Mouse (Mus musculus) kidney, adult 8-10 months (tissue): ENCODE results near the gene Dnah6.
A peak's percentile ranks its signal among the peaks of the same experiment; 100 is the strongest.

Experiments
- DNase-seq, 2 experiments: peaks; one replicate each; pipeline ENCODE4 v3.0.0; 2022

The Dnah6 gene

DNA sequence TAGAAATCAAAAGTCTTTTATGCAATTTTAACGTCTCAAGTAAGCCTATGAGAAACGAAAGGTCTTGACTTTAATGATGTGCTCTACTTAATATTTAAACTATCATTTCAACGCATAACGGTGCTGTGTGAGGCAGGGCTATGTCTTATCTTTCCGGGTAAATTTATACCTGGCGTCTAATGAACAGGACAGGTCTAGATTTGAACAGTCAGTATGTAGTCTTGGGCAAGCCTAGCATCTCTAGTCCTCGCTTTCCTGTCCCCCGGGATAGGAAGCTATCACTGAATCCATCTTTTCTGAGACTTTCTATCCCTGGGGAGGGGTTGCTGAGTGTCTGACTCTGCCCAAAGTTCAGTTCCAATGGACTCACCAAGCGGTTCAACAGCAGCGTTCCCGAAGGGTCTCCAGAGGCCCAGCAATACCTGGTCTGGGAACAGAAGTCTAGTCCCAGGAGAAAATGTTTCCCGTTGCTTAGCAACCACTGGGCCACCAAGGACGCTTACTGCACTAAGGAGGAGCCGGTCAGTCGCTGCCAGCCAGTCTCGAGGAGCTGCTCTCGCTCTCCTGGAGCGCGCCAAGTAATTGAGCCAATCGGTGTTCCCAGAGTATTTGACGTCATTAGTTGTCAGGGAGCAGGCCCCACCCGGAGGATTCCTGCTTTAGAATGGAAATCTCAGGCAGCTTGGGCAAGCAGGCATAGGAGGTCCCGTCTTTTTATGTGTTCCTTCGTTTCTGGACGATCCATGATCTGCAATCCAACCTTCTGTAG, at the start of gene Dnah6:
Gene Dnah6, minus strand, starts transcription at position 463 of the 769 bp plus-strand sequence.
- DNase-seq = peak; percentile 92 to 94

DNA sequence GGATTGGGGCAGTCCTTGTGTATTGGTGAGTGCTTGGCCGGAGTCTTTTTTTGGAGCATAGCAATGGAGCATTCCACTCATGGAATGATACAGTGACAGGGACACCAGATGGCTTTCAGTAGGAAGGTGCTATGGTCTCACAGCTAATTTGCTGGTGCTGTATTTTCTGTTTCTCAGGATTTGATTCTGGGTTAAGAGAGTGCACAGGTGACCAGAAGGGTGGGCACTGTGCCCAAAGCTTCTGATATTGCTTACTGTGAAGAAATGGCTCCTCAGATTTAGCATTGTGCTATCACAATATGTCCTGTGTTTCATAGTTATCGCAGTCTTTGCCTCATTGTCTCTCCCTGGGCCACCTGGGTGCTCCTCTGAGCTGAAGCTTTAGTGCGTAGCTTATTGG, 47.9 kb upstream of the Dnah6 start:
- no peak for DNase-seq

GRCm38 (mm10) chr6:73267738-73268311, 46.4 kb upstream of the Dnah6 start:
- DNase-seq = no peak

DNA sequence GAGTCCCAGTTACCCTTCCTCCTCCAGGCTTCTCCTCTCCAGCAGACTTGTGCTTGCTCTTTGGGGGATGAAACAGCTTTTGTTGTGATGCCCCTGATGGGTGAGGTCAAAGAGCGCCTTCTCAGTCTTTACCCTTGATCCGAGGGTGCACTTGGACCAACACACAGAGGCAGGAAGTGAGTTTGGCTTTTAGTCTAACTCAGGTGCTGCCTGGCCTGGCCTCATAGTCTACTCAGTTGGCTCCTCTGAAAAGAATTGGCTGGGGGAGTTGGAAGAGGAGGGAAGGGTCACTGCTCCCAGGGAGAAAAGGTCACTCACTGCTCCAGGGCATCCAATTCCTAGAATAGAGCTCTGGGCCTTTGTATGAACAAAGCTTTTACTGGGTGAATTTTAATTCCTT, 43.4 kb upstream of the Dnah6 start:
- peak; percentile 57 to 70 for DNase-seq

DNA sequence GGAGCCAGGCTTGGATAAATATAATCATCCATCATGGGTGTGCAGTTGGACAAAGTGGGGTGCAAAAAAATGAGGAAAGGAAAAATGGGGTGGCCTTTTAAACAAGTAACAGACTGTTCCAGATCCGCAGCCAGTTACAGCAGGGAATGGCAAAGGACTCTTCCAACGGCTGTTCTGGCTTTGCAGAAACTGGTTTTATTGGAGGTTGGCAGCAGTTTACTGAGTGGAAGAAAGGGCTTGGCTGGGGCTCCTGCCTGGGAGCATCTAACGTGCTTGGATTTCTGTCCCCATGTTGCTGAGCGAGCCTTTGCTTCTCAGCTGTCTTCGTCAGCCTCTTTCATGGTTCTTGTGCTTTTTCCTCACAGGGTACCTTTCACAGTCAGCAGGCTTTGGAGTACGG, 38.7 kb upstream of the Dnah6 start:
- DNase-seq = no peak

DNA sequence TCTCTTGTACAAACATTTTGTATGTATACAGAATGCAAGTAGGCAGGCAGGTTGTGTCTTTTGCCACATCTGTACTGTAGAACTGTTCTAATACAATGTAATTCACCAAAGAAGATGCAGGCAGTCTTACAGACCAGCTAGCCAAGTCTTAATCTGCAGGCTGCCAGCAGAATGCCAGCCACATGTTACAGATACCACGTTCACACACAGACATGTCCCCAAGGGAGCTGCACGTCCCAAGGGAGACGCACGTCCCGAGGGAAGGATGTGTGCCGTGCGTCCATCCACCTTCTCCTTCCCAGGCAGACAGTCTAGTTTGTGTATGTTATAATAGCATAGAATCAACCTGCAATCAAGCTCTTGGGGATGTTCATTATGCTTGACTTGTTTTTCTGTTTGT, 35.6 kb upstream of the Dnah6 start:
- no peak for DNase-seq

DNA sequence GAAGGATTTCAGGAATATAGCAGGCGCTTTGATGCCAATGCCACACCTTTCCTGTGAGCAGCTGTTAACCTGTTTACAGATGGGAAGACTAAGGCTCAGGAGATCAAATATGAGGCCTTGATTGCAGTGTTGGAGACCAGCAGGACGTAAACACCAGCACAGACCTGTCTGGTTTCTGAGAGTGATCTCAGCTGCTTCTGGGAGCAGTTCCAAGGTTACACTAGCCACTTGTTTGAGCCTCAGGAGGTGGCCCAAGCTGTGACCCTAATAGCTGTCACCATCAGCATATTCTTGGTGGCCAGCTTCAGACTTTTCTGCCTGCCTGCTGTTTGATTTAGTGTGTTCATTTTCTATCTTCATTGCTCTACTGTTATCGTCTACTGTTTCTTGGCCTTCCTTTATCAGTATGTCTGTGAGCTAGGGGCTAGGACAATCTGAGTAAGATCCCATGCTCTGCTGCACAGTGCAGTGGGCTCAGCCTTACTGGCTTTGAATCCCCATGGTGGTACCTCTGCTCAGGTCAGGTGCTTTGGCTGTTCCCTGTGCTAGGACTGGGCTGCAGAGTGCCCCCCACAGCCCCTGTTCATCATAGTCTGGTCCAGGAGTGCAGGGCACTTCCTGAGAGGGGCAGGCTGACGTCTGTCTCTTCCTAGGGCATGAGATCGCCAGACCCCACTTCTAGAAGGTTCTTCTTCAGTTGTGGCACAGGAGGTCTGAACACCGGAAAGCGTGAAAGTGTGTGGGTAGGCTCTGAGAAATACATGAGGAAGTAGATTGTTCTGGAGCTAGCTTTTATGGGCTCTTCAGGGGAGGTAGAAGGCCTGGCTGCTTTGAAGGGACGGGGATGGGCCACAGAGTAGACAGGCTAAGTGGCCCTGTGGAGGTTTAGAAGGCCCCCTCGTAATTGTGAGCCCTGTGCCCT, 33.1 kb upstream of the Dnah6 start:
- DNase-seq = peak in 1 of 2 experiments; percentile 23

DNA sequence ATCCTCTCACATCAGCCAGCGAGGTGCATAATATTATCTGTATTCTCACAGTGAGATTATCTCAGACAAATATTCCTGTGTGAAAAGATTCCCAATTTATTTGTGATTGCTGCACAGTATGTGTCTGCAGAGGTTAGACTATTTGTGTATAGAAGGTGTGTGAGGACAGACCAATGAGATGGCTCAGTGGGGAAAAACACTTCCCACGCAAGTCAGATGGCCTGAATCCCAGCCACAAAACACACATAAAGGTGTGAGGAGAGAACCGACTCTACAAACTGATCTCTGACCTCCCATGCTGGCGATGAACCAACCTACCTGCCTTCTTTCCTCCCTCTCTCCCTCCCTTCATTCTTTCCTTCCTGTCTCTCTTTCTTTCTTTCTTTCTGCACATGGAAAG, 32.1 kb upstream of the Dnah6 start:
- DNase-seq = no peak

DNA sequence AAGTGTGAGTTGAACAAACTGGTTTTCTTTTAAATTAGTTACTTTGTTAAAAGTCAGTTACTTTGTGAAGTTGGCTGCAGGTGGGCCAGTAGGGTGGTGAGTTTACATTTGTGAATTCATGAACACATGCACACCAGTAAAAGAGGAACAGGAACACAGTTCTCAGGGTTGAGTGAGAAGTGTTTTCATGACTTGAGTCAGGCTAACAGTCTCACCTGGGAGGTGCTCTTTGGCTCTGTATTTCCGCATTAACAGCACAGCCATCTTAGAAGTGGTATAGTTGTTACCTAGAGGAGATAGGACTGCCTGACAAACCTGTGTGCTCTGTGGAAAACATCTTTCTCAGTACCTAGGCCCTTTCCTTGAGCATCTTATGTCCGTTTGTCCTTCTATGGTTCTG, 31.6 kb upstream of the Dnah6 start:
- no peak for DNase-seq

- DNase-seq = peak in 1 of 2 experiments; percentile 49
Observed at GRCm38 (mm10) chr6:73252396-73252795, 30.9 kb upstream of the Dnah6 start.

- peak; percentile 84 to 85 for DNase-seq
Observed at GRCm38 (mm10) chr6:73251336-73251735, 29.9 kb upstream of the Dnah6 start.

DNA sequence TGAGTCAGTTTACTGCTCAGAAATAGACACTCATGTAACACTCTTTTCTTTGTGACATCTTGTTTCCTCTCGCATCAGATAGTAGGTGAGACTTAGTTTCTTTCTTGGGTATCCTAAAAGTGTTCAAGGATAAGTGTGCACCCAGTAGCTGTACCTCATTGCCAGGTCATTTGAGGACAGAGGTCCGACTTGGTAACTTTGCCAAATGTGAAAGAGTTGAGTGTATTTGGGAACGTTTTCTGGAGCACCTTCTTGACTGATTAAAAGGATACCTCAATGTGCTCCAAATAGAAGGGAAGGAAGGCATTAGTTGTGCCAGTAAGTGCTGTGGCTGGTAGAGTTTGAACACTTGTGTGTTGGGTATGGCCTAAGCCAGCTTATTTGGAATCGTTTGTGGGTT, 28.4 kb upstream of the Dnah6 start:
- DNase-seq = no peak

DNA sequence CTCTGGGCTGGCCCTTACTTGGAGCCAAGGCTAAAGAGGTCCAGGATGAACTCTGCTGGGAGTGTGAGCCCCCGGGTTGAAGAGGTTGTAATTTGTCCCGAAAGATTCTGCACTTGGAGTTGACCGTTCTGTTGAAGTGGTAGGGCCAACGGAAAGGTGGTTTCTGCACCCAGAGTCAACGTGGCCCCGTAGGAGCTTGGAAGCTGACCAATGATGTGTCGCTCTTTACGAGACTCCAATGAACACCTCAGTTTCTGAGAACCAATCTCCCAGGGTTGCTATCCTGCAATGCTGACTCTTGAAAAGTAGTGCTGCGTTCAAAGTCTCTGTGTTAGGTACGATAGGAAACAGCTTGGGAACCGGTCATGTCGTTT, 27.6 kb upstream of the Dnah6 start:
- DNase-seq = peak; percentile 57 to 59

- DNase-seq = peak; percentile 86 to 90
Observed at GRCm38 (mm10) chr6:73248237-73249048, 27.0 kb upstream of the Dnah6 start, which contains the start of gene Suclg1. TSS of gene Suclg1 (plus strand) at chr6:73248382.

- DNase-seq = peak in 1 of 2 experiments; percentile 39
Observed at GRCm38 (mm10) chr6:73247452-73247851, 26.0 kb upstream of the Dnah6 start.

DNA sequence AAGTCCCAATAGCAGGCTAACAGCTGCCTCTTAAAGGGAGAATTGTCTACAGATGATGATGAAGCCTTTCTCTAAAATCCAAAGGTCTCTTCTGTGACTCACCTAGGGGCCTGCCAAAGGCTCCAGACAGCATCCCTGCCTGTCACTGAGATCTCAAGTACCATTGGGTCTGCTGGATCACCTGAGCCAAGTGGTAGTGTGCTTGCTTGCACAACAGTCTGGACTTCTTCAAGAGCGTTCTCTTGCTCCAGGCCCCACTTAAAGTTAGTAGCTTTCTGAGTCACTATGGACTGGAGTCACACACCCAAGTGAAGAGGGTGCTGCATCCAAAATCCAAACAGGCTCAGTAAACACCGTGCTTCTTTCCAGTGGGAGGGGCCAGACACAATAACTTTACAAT, 25.4 kb upstream of the Dnah6 start:
- DNase-seq = no peak

DNA sequence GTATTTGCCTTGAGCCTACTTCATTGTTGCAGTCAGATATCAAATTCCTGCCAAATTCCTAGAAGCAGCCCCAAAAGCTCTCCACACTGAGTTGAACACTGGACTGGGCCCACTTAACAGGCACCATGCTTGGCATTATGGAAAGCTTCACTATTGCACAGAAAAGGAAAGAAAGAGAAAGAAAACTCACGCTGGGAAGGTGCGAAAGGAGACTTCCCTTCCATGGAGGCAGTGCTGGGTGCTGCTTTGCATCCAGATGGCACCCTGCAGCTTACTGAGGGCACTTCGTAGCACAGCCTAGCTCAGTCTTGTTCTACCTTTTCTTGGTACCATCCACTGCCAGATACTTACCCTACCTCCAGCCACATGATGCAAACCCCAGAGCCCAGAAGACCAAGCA, 14.2 kb upstream of the Dnah6 start:
- DNase-seq = no peak

DNA sequence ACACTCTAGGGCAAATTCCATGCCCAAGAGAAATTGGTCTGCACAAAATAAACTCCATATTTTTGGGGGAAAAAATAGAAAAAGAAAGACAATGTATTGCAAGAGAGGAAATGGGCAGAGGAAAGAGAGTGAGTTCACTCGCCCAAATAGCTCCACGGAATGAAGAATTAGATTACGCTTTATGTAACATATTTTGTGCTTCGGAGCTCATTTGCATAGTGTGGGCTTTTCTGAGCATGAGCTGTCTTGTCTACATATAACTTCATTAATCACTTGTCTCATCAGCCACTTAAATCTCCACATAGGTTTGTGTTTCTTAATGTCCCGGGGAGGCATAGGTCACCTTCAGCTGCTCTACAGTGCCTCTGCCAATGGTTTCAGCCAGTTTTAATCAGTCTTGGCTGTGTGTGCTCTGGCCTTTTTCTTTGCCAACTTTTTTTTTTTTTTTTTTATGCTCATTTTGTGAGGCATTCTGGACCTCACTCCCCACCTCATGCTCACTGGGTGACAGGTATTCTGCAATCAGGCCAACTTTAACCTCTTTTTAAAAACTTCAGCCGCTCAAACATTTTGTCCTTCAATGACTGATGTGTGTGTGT, 12.9 kb upstream of the Dnah6 start:
- DNase-seq = peak in 1 of 2 experiments; percentile 61

GRCm38 (mm10) chr6:73233202-73233726, 11.8 kb upstream of the Dnah6 start:
- DNase-seq = no peak

- DNase-seq = peak; percentile 88
Observed at GRCm38 (mm10) chr6:73232152-73232584, 10.7 kb upstream of the Dnah6 start.

DNA sequence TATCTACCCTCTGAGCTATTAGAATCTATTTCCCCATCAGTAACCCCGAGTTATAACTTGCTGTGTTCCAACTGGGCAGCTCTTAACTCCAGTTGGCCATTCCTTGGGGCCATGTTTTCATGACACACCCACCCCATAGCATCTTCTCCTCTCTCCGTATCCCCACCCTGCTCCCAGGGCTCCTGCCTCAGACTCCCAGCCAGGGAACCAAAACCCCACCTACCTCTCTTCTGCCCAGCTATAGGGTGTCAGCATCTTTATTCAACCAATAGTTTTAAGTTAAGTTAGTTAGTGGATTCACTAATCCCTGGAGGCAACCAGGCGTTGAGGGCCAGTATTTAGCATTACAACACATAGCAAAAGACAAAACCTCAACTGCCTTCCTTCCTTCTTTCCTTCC, 7.4 kb upstream of the Dnah6 start:
- no peak for DNase-seq

- DNase-seq = no peak
Observed at GRCm38 (mm10) chr6:73228408-73228807, 7.0 kb upstream of the Dnah6 start.
